Mouse (Mus musculus) ovary, postnatal 10 days (tissue): Measurements from ENCODE around the gene Wdr20rt.
"Not testable (repeated sequence)": the region's sequence is repeated elsewhere in the genome, so short reads cannot be mapped to it uniquely, and the experiment has no call there.

Experiments
- DNase-seq: peaks from one replicate; pipeline ENCODE4 v3.0.0; 2022; ENCODE audit warnings: low spot score

Wdr20rt gene

DNA sequence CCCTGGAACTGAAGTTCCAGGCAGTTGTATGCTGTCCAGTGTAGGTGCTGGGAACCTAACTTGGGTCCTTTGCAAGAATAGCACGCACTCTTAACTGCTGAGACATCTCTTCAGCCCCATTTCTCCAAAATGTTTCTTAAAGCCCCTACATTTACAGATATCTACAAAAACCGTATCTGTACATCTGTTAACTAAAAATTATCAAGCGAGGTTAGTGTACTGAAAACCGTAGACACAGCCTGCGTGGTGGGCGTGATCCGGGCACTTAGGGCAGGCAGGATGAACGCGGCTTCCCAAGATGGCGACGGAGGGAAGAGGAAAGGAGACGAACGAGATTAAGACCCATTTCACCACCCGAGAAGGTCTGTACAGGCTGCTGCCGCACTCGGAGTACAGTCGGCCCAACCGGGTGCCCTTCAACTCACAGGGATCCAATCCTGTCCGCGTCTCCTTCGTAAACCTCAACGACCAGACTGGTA is at the start of gene Wdr20rt:
Gene Wdr20rt (plus strand): TSS at position 51 of the 479 bp plus-strand sequence.
- DNase-seq, result no peak

DNA sequence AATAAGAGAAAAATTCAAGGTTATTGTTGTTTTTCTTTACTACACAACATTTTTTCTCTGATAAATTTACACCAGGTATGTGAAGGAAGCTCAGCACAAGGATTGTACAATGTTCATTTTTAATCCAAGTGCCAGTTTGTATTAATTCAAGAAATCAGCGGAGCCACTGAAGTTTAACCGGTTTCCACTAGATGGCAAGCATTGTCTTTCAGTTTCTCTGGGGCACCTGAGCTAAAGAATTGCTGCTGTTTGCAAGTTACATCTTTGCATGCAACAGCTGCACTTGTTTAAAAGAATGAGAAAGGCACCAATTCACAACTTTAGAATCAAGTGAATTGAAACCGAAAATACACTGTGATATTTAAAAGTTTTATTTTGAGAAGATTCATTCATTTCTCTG is 38.0 kb upstream of the Wdr20rt start:
- DNase-seq, result no peak

DNA sequence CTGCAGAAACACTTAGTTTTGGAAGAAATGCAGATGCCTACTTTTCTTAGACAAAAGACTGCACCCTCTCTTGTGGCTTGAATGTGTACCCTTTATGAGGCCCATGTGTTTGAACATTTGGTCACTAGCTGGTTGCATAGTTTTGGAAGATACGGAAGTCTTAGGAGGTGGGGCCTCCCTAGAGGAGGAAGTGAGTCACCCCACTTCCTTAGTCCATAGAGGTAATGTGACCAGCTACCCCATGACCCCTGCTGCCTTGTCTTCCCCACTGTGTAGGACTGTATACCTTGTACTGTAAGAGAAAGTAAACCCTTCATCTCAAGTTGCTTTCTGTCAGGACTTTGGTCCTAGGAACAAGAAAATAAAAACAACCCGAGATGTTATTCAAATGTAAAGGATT is 36.1 kb upstream of the Wdr20rt start:
- no peak for DNase-seq

DNA sequence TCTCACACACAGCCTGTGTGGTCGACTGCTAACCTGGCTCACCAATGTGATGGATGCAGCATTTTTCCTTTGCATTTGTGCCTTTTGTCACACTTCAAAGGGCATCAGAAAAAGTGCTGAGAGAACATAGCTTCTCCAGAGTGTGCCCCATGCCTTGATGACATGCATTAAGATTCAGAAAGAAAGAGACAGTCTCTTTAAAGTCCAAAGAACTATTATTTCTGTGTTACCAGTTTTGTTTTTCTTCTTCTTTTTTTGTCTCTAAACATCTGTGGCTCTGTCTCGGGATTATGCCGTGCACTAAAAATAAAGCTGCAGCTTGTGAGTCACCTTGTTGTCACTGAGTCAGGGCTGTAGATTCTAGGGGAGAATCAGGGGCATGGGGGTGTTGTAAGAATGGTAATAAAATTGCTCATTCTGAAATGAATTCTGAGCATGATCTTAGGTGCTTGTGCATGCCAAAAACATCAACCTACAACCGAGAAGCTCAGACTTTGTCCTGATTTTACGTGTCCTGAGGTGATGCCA is 31.2 kb upstream of the Wdr20rt start:
- DNase-seq, result no peak

DNA sequence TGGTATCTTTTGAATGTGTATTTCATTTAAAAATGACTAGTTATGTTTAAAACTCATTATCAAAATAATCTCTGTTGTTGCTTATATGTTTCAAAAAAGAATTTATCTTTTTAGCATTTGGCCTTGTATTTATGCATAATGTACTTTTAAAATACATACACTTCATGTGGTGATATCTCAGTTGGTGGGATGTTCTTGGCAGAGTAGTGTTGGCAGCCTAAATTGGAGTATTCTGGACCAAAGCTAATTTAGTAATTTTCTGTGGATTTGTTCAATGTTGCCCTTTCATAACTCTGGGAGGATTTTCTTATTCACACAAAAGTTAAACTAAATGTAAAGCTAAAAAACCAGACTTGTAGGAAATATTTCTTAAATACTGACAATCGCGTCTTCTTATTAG is 23.5 kb upstream of the Wdr20rt start:
- no peak for DNase-seq

DNA sequence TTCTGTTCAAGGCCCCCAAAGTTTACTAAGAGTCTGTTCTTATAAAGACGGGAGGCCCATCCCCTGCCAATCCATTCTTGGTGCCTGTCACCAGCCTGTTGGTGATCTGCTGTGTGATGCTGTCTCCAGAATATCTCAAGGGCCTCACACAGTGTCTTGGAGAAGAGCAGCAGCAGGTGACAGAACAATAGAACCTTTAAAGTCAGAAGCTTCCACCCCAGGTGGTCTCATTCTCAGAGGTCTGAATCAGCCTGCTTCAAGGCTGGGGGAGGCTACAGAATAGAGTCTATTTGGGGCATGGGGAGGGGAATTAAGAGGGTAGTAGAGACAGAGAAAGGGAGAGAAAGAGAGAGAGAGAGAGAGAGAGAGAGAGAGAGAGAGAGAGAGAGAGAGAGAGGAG is 18.9 kb upstream of the Wdr20rt start:
- no peak for DNase-seq

DNA sequence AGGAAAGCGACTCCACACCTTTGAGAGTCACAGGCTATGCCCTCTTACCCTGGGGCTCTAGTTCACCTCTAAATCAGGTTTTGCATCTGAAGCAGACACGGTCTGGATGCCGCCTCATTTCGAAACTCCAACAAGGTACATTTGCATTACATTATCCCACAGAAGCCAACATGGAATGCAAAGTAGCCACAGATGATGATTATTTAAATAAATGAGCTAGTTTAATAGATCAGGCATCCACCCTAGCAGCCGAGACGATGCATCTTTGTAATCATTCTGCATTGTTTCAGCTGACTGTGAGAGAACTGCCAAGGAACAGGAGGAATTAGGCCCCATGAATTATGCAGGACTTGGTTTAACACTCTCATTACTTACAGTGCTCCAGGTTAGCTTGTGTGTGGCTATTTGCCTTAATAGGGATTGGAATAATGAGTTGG is 8.9 kb upstream of the Wdr20rt start:
- DNase-seq, result no peak

DNA sequence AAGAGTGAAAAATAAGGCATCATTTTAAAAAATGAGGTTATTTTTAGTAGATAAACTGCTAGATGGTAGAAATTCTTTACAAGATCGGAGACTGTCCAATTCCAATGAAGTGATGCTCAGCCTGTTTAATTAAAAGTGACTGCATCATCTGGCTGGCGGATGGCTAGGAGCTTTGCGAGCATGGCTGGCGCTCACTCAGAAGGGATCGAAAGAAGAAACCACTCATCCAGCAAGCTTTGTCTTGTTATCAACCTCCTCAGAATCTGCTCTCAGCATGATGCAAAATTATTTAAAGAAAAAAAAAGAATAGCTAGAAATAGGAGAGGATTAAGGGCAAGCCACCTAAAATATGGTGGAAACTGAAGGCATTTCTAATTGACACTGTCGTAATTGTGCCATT is 3.3 kb downstream of the Wdr20rt start:
- DNase-seq, result no peak

DNA sequence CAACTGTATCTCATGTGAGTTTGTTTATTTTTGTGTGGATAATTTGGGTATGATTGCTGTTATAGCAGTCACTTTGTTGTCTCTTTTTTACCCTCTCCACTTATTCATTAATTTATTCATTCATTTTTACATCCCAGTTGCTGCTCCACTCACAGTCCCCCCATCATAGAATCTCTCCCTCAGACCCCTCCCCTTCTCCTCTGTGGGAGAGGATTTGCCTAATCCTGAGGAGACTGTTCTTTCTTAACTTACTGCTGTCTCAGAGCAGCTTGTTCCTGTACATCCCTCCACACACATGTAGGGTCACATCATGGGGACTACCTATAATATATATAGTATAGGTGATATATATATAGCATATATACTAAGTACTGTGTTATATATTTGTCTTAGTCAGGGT is 3.7 kb downstream of the Wdr20rt start:
- DNase-seq, result no peak

DNA sequence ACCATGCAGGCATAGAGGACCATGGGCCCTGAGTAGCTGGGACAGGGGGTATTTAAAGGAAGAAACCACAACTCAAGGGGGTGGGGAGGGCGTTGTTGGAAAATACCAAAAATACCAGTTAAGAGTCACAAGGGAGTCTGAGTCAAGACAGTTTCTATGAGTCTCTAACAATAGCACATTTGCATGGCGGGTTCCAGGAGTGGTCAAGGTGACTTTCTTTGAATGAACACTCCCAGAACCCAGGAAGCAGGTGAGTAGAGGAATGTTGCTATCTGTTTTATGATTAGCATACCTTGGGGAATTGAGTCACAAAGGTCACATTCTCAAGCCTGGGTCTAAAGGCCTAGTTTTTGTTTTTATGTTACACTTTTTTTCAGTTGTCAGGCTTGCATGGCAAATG is 7.5 kb downstream of the Wdr20rt start:
- DNase-seq, result not testable (repeated sequence)

DNA sequence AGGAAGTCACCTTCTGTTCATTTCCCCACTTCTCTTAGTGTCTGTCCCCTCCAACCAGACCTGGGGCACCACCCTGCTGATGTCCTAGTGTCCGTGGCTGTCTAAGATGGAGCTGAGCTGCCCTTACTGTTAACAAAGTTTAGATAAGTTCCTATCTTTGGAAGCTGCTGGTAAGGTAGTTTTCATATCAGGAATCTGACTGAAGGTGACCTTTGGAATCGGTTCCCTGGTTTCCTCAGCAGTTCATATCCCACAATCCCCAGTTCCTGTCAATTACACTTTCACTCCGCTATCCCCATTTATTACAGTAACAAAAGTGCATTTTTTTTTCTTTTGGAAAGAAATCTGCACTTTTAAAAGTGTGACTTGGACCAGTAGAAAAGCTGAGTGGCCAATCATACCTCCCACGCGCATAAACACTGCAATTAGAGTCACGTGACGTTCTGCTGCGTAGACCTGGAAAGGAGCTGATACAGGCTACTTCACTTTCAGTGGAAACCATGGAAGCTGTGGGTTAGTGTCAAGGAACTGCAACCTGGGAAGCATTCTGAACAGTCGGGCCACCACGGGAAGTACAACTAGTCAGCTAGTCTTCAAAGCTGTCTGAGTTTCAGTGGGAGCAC is 24.9 kb downstream of the Wdr20rt start:
- no peak for DNase-seq

DNA sequence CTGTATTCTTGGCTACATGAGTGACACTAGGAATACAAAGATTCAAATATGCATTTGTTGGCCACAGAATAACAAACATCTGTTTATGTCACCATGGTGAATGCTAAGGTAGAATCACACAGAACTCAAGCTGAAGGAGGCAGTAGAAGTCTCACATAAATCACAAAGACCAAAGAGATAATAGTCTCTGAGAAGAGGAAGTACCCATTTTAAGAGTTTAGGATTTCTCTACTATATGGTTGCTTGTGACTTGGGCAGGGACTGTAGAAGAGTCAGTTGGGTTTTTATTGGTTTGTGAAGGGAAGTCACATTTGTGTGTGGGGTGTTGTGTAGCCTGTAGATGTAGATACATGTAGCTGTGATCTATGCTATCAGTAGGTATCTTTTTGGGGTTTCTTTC is 31.6 kb downstream of the Wdr20rt start:
- DNase-seq, result no peak

DNA sequence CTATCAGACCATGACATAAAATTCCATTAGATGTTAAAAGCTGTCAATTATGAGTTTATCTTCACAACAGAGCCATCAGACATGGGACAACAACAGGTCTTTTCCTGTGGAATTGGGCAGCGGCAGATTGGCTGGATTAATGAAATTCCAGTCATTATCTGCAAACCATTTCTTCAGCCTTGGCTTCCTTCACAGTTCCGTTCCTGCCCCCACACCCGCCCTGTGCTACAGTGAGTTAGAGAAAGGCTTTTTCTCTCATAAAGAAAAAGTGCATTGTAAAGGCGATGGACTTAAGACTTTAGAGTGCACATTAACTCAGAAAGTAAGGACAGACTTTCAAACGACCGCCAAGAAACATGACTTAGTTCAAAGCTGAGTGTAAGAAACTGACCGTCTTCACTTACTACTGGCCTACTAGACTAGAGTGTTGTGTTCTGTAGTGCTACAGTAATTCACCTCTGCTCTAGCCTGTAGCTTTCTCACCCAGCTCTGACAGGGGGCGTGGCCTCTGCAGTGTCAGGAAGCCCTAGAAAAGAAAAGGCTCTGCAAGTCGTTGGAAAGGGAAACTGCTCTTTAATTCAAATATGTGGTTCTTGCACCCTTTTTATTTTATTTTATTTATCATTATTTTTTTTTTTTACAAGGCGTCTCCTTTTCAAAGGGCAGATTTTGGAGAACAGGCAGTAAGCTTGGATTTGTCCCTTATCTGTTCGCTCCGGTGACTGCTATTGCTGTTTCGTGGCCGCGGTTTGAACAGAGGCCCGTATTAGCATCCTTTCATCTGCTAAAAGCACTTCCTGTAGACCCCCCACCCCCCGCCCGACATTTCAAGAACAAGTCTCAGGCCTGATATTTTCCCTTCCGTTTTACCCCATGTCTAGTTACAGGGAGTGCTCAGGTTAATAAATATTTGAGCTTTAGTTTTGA is 33.2 kb downstream of the Wdr20rt start:
- no peak for DNase-seq

DNA sequence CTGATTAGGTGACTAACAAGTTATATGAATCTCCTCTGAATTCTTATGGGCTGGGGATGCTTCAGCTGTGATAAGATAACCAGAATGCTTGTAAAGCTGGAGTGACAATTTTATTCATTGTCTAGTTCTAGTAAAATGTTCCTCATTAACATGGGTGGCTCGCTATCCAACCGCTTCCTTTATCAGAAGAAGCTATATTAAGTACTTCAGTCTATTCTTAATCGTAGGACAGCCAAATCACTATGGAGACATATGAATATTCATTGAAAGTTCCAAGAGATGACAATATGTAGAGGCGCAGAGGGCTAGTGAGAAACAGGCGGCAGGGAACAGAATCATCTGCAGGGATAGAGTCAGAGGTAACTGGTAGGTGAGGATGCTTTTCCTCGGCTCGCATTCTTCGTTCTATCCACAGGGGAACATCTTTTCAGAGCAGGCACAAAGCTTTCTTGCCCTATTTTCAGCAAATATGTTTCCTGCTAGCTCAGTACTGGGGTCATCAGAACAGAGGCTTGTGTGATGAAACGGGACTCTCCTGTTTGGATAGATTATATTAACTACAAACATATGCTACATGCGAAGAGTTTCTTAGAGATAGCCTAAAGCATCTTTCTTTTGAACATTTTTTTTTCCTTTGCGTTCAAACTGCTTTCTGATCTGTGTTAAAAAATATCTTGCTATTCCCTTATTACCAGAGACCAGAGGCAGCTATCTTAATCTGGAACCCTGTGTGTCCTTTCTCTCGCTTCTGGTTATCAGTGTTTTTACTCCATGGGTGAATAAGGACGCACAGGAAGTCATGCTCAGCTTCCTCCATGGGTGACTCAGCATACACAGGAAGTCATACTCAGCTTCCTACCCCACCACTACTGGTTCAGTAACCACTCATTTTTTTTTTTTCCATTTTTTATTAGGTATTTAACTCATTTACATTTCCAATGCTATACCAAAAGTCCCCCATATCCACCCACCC is 34.1 kb downstream of the Wdr20rt start:
- DNase-seq, result no peak

DNA sequence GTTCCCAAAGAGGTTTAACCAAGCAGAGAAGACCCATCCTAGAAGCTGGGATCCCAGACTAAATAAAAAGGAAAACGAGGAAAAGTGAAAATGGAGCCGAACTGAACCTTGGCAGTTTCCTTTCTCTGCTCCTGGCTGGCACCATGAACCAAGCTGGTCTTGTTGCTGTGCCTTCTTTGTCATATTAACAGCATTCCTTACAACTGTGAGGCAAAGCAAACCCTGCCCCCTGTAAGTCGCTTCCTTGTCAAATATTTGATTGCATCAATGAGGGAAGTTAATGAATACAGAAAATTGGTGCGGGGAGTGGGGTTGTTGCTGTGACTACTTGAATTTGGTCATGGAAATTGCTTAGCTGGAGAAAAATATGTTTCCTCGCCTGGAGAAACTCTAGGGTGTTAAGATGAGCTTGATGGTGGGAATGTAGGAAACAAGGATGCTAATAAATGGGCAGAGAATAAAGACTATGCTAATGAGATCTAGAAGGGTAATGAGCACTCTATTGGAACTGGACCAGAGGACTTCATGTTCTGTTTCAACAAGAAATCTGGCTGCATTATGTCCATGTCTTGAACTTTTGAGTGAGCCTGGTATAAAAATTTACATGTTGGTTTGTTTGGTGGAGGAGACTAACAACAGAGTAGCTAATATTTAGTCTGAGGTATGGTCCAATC is 43.1 kb downstream of the Wdr20rt start:
- no peak for DNase-seq

DNA sequence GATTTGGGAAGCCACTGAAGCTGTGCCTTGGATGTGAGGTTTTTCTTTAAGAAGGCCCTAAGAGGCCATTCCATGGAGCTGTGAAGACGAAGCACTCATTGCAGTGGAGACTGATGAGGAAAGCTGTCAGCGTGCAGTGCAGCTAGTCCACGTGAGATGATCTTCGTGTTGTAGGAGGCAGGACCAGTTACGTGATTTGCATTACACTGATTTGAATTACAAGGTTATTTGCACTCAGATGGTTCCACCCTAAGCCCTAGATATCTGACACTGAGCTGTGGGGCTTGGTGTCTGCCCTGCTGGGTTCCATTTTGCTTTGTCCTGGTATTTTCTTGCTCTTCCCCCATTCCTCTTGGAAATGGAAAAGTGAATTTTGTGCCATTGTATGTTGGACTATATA is 44.1 kb downstream of the Wdr20rt start:
- DNase-seq, result no peak

DNA sequence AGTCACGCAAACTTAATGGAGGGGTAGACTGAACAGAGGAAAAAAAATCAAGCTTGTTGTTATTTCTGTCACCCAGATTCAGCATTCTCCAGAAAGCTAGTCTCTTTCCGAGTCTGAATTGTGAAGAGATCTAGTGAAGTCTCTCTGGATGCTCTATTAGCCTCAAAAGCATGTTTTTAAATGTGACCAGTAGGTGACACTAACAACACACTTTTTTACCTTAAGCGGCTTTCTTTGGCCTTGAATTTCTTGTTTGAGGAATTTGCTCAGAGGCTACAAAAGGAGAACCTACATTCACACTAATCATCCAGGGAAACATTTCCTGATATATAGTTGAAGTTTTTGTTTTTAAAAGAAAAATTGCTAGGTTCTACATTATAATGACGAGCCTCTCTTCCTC is 48.5 kb downstream of the Wdr20rt start:
- no peak for DNase-seq
